Mouse (Mus musculus) small intestine, adult 2 months (tissue): ENCODE measurements around the gene Elf5. TPM values are rescaled to one million over a fixed set of nuclear protein-coding genes. Genes with fewer than 3 reads are reported as not detected.

Experiments used
- H3K27ac ChIP-seq: fragments of 200-500 bp; 2 replicates; pipeline ENCODE4 v1.5.1; 2012; ENCODE audit warnings: low read depth, low read length, control low read depth, inconsistent platforms; ENCODE audit not compliant: insufficient read depth
- H3K27me3 ChIP-seq: fragments of 200-500 bp; 2 replicates; pipeline ENCODE4 v1.6.1; 2012; ENCODE audit warnings: mild to moderate bottlenecking, moderate library complexity, low read length, inconsistent platforms; ENCODE audit not compliant: control insufficient read depth, insufficient read depth
- H3K36me3 ChIP-seq: fragments of 200-500 bp; 2 replicates; pipeline ENCODE4 v1.6.1; 2012; ENCODE audit warnings: mild to moderate bottlenecking, low read length, control low read depth, inconsistent platforms; ENCODE audit not compliant: control insufficient read depth, insufficient read depth
- H3K4me1 ChIP-seq: fragments of 200-500 bp; 2 replicates; pipeline ENCODE4 v1.6.1; 2012; ENCODE audit warnings: low read length, inconsistent platforms, mixed read lengths; ENCODE audit not compliant: control insufficient read depth, insufficient read depth, insufficient read length
- H3K4me3 ChIP-seq: fragments of 200-500 bp; 2 replicates; pipeline ENCODE4 v1.5.1; 2012; ENCODE audit warnings: low read depth, mild to moderate bottlenecking, control low read depth, inconsistent platforms, low read length, moderate library complexity
- CTCF ChIP-seq: fragments of 200-500 bp; IDR thresholded peaks from 2 replicates; pipeline ENCODE4 v1.5.1; 2012; ENCODE audit warnings: low read depth, mild to moderate bottlenecking, control low read depth, inconsistent platforms, low read length, moderate library complexity, mixed read lengths; ENCODE audit not compliant: insufficient replicate concordance, insufficient read length; ENCODE audit errors: extremely low read depth
- POLR2A ChIP-seq: fragments of 200-500 bp; IDR thresholded peaks from 2 replicates; pipeline ENCODE4 v1.6.1; 2012; ENCODE audit warnings: low read depth, mild to moderate bottlenecking, control low read depth, inconsistent platforms, low read length, moderate library complexity
- WGBS: fragments of 180-500 bp; shearing (Covaris S2); methylation state at CpG from one replicate; pipeline ENCODE4 v1.1.7; 2018; 5-methylcytosine and 5-hydroxymethylcytosine counted together
- polyA plus RNA-seq: library from polyadenylated mRNA; depleted of rRNA; stranded (reverse); fragments of >200 nt; gene quantifications from 2 replicates; pipeline ENCODE4 v1.2.3, GENCODE M21; 2012

The Elf5 gene
- polyA plus RNA-seq, 1 experiment, result not detected

- Histone ChIP-seq H3K36me3 (peaks cover 59% of the 10 kb centered on the region), H3K4me3 (no peak overlapping the region), H3K27ac (no peak overlapping the region), H3K4me1 (peaks cover 9% of the 10 kb centered on the region; the same call in 1 of the 2 replicates), H3K27me3 (no peaks in the 10 kb centered on the region)
- WGBS, result 87% methylated on average over 8 of the region's 8 CpGs
- TF ChIP-seq POLR2A, result no peak
- no peak for TF ChIP-seq CTCF
Observed at GRCm38 (mm10) chr2:103461210-103461609, 49.7 kb downstream of the Elf5 start.

DNA sequence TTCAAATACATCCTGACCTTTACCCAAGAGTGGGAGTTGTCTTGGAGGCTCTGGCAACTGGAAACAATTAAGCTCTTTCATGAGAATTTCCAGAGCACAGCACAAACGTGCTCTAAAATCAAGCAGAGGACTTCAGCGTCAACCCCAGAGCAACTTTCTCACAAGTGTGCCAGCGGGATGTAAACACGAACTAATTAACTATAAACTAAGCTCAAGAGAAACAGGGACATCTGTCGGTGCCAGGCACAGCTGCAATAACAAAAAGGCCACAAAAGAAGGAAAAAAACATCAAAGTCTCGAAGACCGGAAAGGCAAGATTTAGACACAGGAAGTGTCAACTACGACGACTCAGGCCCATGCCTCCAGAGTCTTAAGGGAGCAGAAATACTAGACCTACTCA is 50.3 kb downstream of the Elf5 start:
- peaks cover 9% of the 10 kb centered on the region; the same call in 1 of the 2 replicates for H3K4me1 ChIP-seq
- H3K4me3 ChIP-seq, result no peak overlapping the region
- no peaks in the 10 kb centered on the region for H3K27me3 ChIP-seq
- no peak for TF ChIP-seq CTCF
- no peak for TF ChIP-seq POLR2A
- H3K27ac ChIP-seq, result no peak overlapping the region
- 50% methylated on average over 9 of the region's 9 CpGs for WGBS
- peaks cover 58% of the 10 kb centered on the region for H3K36me3 ChIP-seq

GRCm38 (mm10) chr2:103462746-103463145 is 51.3 kb downstream of the Elf5 start:
- TF ChIP-seq CTCF (no peak), POLR2A (no peak)
- 89% methylated on average over 5 of the region's 5 CpGs for WGBS
- Histone ChIP-seq H3K27me3 (no peaks in the 10 kb centered on the region), H3K36me3 (peaks cover 59% of the 10 kb centered on the region), H3K4me1 (peaks cover 16% of the 10 kb centered on the region; the same call in 1 of the 2 replicates), H3K27ac (no peak overlapping the region), H3K4me3 (no peak overlapping the region)

DNA sequence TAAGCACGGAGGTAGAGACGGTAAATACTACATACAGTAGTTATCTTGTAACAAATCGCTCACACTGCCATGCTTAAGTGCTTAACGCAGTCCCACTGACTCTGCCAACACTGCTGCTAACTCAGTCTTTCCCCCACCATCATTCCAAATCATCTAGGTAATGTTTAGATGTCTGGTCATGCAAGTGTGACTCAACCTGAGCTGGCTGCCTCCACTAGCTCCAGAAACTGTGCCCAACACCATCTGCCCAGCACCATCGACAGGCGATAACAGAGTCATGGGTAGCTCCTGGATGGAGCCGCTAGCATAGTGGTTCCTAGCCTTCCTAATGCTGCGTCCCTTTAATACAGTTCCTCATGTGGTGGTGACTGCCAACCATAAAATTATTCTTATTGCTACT is 53.0 kb downstream of the Elf5 start:
- 96% methylated on average over 8 of the region's 8 CpGs for WGBS
- Histone ChIP-seq H3K27ac (no peak overlapping the region), H3K36me3 (peaks cover 53% of the 10 kb centered on the region), H3K4me1 (peaks cover 16% of the 10 kb centered on the region; the same call in 1 of the 2 replicates), H3K4me3 (no peak overlapping the region), H3K27me3 (no peaks in the 10 kb centered on the region)
- TF ChIP-seq POLR2A, result no peak
- no peak for TF ChIP-seq CTCF

DNA sequence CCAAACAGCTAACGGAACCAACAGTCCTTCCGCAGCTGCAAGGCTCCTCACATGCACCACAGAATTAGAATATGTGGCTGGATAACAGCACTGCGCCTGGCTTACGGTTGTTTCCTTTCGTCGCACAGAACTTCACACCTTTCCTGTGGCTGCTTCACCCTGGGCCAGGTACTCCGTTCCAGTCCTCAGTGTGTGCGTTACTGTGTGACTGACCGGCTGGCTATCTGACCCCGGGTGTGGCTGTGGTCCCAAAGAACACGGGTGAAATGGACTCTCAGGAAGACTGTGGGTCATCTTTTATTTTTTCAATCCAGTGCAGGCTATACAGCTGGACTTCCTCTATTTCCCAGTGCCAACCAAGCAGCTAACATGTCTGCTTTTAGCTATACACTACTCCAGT is 53.9 kb downstream of the Elf5 start:
- peaks cover 54% of the 10 kb centered on the region for H3K36me3 ChIP-seq
- no peaks in the 10 kb centered on the region for H3K27me3 ChIP-seq
- H3K27ac ChIP-seq, result peak overlapping the region; percentile 78
- 82% methylated on average over 11 of the region's 11 CpGs for WGBS
- H3K4me3 ChIP-seq, result no peak overlapping the region
- H3K4me1 ChIP-seq, result peaks cover 16% of the 10 kb centered on the region; the same call in 1 of the 2 replicates
- TF ChIP-seq CTCF (no peak), POLR2A (no peak)

GRCm38 (mm10) chr2:103466272-103466671 is 54.8 kb downstream of the Elf5 start:
- peak overlapping the region; percentile 78 for H3K27ac ChIP-seq
- peaks cover 16% of the 10 kb centered on the region; the same call in 1 of the 2 replicates for H3K4me1 ChIP-seq
- TF ChIP-seq POLR2A (no peak), CTCF (no peak)
- H3K4me3 ChIP-seq, result no peak overlapping the region
- no peaks in the 10 kb centered on the region for H3K27me3 ChIP-seq
- peaks cover 54% of the 10 kb centered on the region for H3K36me3 ChIP-seq
- 35% methylated on average over 3 of the region's 3 CpGs for WGBS

DNA sequence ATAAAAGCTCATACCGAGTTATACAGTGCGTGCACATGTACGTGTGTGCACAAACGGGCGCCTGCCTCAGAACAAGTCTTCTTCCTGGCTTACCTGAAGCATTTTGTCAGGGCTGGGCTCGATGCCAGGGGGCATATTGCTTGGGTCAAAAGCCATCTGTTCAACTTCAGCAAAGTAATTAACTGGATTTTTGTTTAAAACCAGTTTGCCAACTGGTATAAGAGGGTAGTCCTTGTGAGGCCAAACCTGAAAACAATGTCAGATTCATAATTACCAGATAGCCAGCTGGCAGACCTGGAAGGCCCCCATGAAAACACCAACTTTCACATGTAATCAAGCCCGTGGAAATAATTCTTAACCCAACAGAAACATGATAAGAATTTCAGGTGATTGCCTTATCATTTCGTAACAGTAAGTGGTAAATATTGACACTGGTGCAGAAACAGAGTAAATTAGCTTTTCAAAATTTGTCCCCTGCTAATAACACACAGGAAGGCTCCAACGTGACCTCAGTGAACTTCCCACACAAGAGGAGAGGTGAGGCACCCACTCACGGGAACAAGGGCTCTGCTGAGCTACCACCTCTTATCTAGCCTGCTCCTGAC is 55.6 kb downstream of the Elf5 start:
- H3K27me3 ChIP-seq, result no peaks in the 10 kb centered on the region
- no peak for TF ChIP-seq POLR2A
- H3K4me3 ChIP-seq, result no peak overlapping the region
- H3K4me1 ChIP-seq, result peaks cover 16% of the 10 kb centered on the region; the same call in 1 of the 2 replicates
- 27% methylated on average over 10 of the region's 10 CpGs for WGBS
- peaks cover 51% of the 10 kb centered on the region for H3K36me3 ChIP-seq
- peak overlapping the region; percentile 11; the same call in 1 of the 2 replicates for H3K27ac ChIP-seq

- H3K4me3 ChIP-seq, result no peak overlapping the region
- 94% methylated on average over 3 of the region's 3 CpGs for WGBS
- no peak for TF ChIP-seq CTCF
- no peak for TF ChIP-seq POLR2A
- H3K36me3 ChIP-seq, result peaks cover 47% of the 10 kb centered on the region
- peaks cover 14% of the 10 kb centered on the region for H3K4me1 ChIP-seq
- no peak overlapping the region for H3K27ac ChIP-seq
- no peaks in the 10 kb centered on the region for H3K27me3 ChIP-seq
Observed at GRCm38 (mm10) chr2:103473362-103473761, 61.9 kb downstream of the Elf5 start.
